ENCODE assay signal across 15 mouse cellular contexts in genomic region chr1:72301845-72302244, GRCm38 (mm10). TPM values are rescaled to one million over a fixed set of nuclear protein-coding genes. Genes with fewer than 3 reads are reported as not detected.
"Had no signal": no experiment of that assay in that cellular context is flagged by ENCODE, and none has a peak within 500 bp of the region (broad histone marks: within the 10 kb centered on the region; RNA-seq: fewer than 3 reads in every experiment).

No protein-coding gene starts in this region.

- H3K4me1 ChIP-seq: limb, embryonic 15.5 days; neural tube, embryonic 12.5 days; stomach, embryonic 15.5 days had no signal

- DNase-seq: kidney, postnatal 25 days; liver, embryonic 13.5 days; liver, postnatal 0 days; lung, postnatal 14 days; retina, postnatal 1 day; right cerebral cortex, postnatal 4 days; spleen, adult 18-20 months; thymus, postnatal 4 days had no signal

- ATAC-seq: liver, postnatal 0 days; midbrain, embryonic 13.5 days had no signal

- H3K4me3 ChIP-seq: limb, embryonic 15.5 days; liver, embryonic 13.5 days; lung, embryonic 15.5 days; midbrain, embryonic 13.5 days; neural tube, embryonic 12.5 days; stomach, embryonic 15.5 days had no signal

- H3K9ac ChIP-seq: limb, embryonic 15.5 days; liver, embryonic 13.5 days; liver, postnatal 0 days; lung, embryonic 15.5 days; midbrain, embryonic 13.5 days; neural tube, embryonic 12.5 days; stomach, embryonic 15.5 days had no signal

- H3K27ac ChIP-seq: limb, embryonic 15.5 days; liver, embryonic 13.5 days; lung, embryonic 15.5 days; macrophage; midbrain, embryonic 13.5 days; neural tube, embryonic 12.5 days; stomach, embryonic 15.5 days had no signal

- H3K36me3 ChIP-seq: limb, embryonic 15.5 days; liver, embryonic 13.5 days; lung, embryonic 15.5 days; stomach, embryonic 15.5 days had no signal

- H3K9me3 ChIP-seq: limb, embryonic 15.5 days; liver, embryonic 13.5 days; lung, embryonic 15.5 days; midbrain, embryonic 13.5 days; neural tube, embryonic 12.5 days; stomach, embryonic 15.5 days had no signal

- H3K4me2 ChIP-seq: limb, embryonic 15.5 days; liver, embryonic 13.5 days; lung, embryonic 15.5 days; midbrain, embryonic 13.5 days; neural tube, embryonic 12.5 days; stomach, embryonic 15.5 days had no signal

- H3K27me3 ChIP-seq: limb, embryonic 15.5 days; liver, embryonic 13.5 days; lung, embryonic 15.5 days; midbrain, embryonic 13.5 days; neural tube, embryonic 12.5 days; stomach, embryonic 15.5 days had no signal

RNA-seq across cellular contexts. Expression of gene Tmem169, which starts 17.7 kb away (rescaled TPM):
- total RNA-seq: megakaryocyte-erythroid progenitor cell, adult 5-6 weeks had no signal
- polyA plus RNA-seq: macrophage had no signal
